Mouse (Mus musculus) skeletal muscle tissue, postnatal 0 days (tissue): ENCODE data around the gene Txn2. TPM values are rescaled to one million over a fixed set of nuclear protein-coding genes. Genes with fewer than 3 reads are reported as not detected.

Experiments
- polyA plus RNA-seq: library from polyadenylated mRNA; unstranded; fragments of >200 nt; fragmentation: Nextera tagmentation; extraction: Ambion mirVana; gene quantifications from 2 replicates; pipeline ENCODE4 v1.2.1, GENCODE M21; 2015

The Txn2 gene
- polyA plus RNA-seq, result 260 and 262 TPM in 2 replicates

GRCm38 (mm10) chr15:77928673-77929331 lies at the start of gene Txn2:
Gene Txn2 (minus strand): TSS chr15:77929006.

GRCm38 (mm10) chr15:77970470-77971292 lies 41.9 kb upstream of the Txn2 start, which contains the start of gene Eif3d:
Gene Eif3d (minus strand): TSS chr15:77970813.

GRCm38 (mm10) chr15:77956404-77956901 lies 27.6 kb upstream of the Txn2 start, which contains the start of gene Foxred2:
Gene Foxred2 (minus strand): TSS chr15:77956722.

Other genes starting within 250 kb of the Txn2 start
- gene Apol7e, start 230.1 kb downstream of the Txn2 start, polyA plus RNA-seq, result not detected in 2 replicates
- gene Apol9b, start 200.0 kb downstream of the Txn2 start, polyA plus RNA-seq, result not detected in 2 replicates
- gene Apol8, start 172.0 kb downstream of the Txn2 start, polyA plus RNA-seq, result not detected in 2 replicates
- gene Myh9, start 86.8 kb downstream of the Txn2 start, polyA plus RNA-seq, result 15.6 and 16.8 TPM in 2 replicates
- 0.29 and 0.60 TPM in 2 replicates for gene Foxred2, start 27.7 kb upstream of the Txn2 start, polyA plus RNA-seq
- gene Eif3d, start 41.8 kb upstream of the Txn2 start, polyA plus RNA-seq, result 97.3 and 102 TPM in 2 replicates
- not detected in 2 replicates for gene Cacng2, start 191.0 kb upstream of the Txn2 start, polyA plus RNA-seq
- 44.9 and 45.5 TPM in 2 replicates for gene Ift27, start 245.1 kb upstream of the Txn2 start, polyA plus RNA-seq